Mouse (Mus musculus): ENCODE data around the gene Mif. TPM values are rescaled to one million over a fixed set of nuclear protein-coding genes. Genes with fewer than 3 reads are reported as not detected.

The Mif gene
- polyA plus RNA-seq, 1 experiment: 3,863 TPM

DNA sequence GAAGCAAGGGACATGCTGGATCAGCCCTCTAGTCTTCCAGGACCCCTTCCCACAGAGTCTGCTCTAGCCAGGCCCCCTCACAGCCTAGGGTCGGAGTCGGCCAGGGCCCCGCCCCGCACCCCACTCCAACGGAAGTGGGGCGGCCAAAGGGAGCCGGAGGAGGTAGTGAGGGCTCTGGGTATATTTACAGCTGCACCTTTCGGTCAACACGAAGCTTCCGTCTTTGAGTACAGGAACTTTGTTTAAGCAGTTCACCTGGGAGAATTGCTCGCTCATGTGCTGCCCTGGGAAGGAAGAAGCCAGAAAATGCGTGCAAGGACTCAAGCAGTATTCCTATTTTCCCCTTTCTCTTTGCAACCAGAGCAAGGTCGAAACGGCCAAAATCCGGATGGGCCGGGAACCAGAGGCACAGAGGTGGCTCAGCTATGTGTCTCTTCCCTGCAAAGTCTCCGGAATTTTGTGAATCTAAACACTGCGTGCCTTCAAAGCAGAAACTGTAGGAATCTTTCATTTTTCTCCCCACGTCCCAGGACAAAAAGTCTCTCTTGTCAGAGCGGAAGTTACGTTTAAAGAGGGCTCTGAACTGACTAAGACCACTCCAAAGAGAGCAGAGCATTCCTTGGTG, 26.5 kb downstream of the Mif start:
- TF ChIP-seq GATA1 (IDR thresholded peaks at IDR 0.05; ENCODE audit: low read length): no peak

DNA sequence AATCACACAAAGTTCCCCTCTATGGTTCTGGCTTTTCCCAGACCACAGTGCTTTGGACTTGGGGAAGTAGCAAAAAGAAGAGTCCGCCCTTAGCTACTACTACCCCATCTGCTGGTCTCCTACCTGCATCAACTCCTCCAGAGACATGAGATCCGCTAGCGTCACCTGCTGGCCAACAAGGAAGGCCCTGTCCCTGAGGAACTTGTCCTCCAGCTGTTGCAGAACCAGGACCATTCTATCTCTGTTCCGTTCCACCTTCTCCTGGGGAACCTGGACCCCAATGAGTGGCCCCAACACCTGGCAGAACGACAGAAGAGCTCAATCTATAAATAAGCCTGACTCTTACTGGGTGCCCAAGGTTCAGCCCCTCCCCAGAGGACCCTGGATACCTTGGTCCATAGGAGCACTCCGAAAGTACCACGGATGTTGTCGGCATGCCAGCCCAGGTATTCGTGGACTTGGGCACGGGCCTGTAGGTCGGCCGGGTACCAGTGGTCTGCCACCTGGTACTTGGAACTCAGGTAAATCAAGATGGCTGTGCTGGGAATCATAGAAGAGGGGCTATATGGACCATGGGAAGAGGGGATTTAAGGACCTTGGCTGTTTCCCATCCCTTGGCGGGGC, 27.7 kb downstream of the Mif start:
- no peak for TF ChIP-seq GATA1 (IDR thresholded peaks at IDR 0.05; ENCODE audit: low read length)

DNA sequence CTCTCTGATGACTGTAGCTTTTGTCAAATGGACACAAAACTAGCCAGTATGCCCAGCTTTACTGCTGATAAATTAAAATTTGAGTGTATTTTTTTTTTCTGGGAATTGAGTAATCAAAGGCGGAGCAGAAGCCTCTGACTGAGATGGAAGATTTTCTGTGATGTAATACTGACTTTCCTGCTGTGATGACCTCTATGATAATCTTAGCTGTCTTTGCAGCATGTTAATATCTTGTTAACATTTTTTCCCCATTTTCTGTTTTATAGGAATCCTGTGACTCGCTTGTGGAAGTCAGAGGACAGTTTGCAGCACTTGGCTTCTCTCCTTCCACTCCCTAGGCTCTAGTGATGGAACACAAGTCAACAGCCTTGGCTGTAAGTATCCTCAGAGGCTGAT, 29.8 kb downstream of the Mif start:
- TF ChIP-seq GATA1 (IDR thresholded peaks at IDR 0.05; ENCODE audit: low read length): no peak

DNA sequence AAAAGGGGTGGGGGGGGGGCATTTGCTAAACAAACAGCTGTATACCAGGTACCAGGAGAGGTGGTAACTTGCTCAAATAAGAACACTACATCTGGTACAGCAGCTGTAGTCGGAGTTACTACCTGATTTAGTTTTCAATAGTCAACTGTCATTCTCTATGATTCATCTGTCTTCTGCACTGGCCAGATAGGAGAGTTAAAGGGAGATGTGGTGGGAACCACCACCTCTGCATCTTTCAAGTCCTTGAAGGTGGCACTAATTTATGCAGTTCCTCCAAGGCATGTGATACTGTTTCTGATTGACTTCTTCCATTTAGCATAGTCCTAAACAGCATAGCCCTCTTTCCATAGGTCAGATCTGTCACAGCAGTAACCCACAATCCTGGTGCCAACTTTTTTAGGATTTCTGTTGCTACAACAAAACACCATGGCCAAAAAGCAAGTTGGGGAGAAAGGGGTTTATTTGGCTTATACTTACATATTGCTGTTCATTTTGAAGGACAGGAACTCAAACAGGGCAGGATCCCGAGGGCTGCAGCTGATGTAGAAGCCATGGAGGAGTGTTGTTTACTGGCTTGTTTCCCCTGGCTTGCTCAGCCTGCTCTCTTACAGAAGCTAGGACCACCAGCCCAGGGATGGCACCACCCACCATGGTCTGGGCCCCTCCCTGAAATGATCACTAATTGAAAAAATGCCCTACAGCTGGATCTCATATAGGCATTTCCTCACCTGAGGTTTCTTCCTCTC, 30.3 kb downstream of the Mif start:
- no peak for TF ChIP-seq GATA1 (IDR thresholded peaks at IDR 0.05; ENCODE audit: low read length)

DNA sequence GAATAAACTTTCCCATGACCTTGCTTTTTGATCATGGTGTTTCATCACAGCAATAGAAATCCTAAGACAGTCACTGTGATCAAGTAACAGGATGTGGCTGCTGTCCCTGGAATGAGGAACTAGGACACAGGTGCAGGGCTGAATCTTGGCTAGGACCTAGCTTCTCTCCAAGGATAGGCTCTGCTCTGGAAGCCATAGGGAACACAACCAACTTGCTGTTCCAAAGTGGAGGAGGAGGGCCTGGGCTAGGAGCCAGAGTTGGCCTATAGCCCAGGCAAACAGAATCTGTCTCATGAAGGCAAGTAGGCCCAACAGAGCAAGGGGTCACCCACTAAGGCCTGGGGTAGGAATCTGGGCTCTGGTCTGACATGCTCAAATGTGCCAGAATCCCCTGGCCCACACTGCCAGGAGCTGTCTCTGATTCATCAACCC, 31.5 kb downstream of the Mif start:
- no peak for TF ChIP-seq GATA1 (IDR thresholded peaks at IDR 0.05; ENCODE audit: low read length)

DNA sequence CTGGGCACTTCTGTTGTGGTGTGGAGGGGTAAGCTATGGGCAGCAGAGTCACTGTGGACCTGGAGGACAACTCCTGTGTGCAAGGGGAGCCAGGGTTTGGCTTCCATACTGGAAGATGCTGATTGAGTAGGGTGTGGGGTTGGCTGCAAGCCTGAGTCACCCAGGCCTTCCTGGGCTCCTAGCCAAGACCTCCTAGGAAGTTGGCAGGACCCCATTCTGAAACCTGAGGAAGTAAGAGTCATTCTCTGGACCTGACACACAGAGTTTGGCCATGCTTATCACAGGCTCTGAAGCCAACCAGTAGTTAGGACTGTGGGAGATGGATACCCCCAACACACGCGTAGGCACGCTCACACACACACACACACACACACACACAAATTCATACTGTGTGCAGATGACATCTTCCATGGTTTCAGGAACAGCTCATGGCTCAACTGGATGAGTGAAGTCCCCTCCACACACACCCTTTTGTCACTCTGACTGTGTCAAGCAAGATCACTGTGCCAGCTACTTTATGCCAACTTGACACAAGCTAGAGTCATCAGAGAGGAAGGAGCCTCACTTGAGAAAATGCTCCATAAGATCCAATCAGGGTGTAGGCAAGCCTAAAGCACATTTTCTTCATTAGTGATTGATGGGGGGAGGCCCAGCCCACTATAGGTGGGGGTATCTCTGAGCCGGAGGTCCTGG, 32.2 kb downstream of the Mif start:
- TF ChIP-seq GATA1 (IDR thresholded peaks at IDR 0.05; ENCODE audit: low read length): no peak

DNA sequence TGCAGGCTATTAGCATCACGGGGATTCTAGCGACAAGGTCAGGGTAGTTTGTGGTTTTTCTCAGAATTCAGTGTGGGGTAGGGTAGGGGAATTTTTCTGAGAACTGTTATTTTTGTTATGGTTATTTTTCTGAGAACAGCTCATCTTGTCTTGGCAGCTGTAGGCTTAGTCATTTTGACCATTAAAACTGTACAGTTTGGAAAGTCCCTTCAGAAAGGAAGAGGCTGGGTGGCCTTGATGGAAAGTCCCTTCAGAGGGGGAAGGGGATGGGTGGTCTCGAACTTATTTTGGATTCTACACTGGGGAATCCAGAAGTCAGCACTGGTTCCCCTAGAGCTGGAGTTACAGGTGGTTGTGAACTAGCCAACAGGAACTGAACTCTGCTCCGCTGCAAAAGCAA, 35.5 kb downstream of the Mif start:
- no peak for TF ChIP-seq GATA1 (IDR thresholded peaks at IDR 0.05; ENCODE audit: low read length)

DNA sequence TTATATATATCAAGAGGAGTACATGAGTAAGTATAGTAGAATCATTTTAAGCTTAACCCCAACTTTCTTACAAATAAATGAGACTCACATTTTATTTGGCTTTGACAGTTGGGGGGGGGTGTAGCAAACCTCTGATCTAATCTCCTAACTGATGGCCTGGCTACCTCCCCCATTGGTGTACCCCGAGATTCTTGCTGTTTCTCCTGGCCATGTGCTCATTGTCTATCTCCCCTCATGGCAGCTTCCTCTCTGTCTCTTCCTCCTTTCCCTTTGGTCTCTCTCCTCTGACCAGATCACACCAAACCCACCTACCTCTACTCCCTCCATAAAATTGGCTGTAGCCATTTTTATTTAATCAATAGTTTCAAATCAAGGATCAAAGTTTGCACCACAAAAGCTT, 36.3 kb downstream of the Mif start:
- TF ChIP-seq GATA1 (IDR thresholded peaks at IDR 0.05; ENCODE audit: low read length): no peak

DNA sequence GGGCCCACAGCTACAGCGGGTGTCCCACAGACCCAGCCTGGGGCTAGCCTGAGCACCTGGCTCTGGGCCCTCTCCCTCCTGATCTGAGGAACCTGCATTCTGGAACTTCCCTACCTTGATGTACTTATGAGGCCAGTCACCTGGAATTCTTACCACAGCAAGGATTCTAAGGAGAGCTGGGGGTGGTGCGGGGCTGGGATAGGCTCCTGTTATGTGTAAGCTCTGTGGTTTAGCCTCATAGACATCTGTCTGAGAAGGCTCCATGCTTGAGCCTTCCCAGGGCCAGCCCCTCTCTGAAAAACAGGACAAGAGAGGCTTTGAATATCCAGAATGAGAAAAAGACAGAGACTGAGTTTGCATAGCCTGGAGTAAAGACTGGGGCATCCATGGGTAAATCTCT, 37.6 kb downstream of the Mif start, which contains the start of gene Gstt4:
Gene Gstt4 (minus strand): TSS at position 101 of the 400 bp plus-strand sequence.
- TF ChIP-seq GATA1 (IDR thresholded peaks at IDR 0.05; ENCODE audit: low read length): no peak

DNA sequence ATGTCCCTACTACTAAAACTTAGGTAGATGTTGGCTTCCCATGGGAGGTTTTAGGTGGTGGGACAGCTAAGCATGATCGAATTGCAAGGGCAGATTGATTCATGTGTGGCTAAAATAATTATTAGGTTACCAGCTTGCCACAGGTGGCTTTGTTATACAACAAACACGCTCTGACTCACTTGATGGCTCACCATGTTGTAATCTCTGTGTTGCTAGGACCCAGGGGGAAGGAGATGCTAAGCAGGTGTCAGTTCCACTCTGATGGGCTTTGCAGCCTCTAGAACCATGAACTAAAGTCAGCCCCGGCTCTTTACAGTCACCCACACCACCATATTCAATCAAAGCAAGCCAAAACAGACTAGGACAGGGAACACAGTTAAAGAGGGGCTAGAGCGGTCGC, 40.2 kb downstream of the Mif start:
- TF ChIP-seq GATA1 (IDR thresholded peaks at IDR 0.05; ENCODE audit: low read length): no peak

DNA sequence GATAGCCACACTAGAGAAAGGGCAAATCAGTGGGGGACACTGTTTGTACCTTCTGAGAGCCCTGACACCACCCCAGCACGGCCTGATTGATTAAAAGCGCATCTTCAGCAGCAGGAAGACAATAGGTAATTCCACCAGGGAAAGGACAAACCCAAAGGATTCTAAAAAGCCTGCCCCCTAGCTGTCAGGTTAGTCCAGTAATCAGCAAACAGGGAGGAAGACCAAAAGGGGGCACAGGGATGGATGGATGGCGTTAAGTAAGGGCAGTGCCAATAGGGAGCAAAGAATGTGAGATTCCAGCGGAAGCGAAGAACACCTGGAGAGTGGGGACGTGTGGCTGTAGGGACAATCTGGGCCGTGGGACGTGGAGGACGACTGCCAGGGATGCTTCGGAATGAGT, 41.4 kb downstream of the Mif start:
- TF ChIP-seq GATA1 (IDR thresholded peaks at IDR 0.05; ENCODE audit: low read length): no peak

Other genes starting within 250 kb of the Mif start
- gene Susd2, start 216.2 kb downstream of the Mif start, polyA plus RNA-seq (2012): 0.04 and 0.05 TPM in 2 replicates
- gene Cabin1, start 95.9 kb downstream of the Mif start, polyA plus RNA-seq (2012): 64.0 and 70.9 TPM in 2 replicates
- gene Ddt, start 86.8 kb downstream of the Mif start, polyA plus RNA-seq (2012): 66.4 and 68.5 TPM in 2 replicates
- not detected in 2 replicates for gene Gm20441, start 79.3 kb downstream of the Mif start, polyA plus RNA-seq (2012)
- 0.25 and 0.31 TPM in 2 replicates for gene Gstt3, start 78.8 kb downstream of the Mif start, polyA plus RNA-seq (2012)
- not detected in 2 replicates for gene Gstt1, start 61.7 kb downstream of the Mif start, polyA plus RNA-seq (2012)
- not detected in 2 replicates for gene Gstt4, start 37.7 kb downstream of the Mif start, polyA plus RNA-seq (2012)
- gene Gstt2, start 22.8 kb downstream of the Mif start, polyA plus RNA-seq (2012): 7.3 and 8.5 TPM in 2 replicates
- gene Derl3, start 33.2 kb upstream of the Mif start, polyA plus RNA-seq (2012): 0.27 and 0.36 TPM in 2 replicates
- 253 and 299 TPM in 2 replicates for gene Smarcb1, start 61.4 kb upstream of the Mif start, polyA plus RNA-seq (2012)
- gene Chchd10, start 72.9 kb upstream of the Mif start, polyA plus RNA-seq (2012): 585 and 819 TPM in 2 replicates
- gene Mmp11, start 76.3 kb upstream of the Mif start, polyA plus RNA-seq (2012): 0.12 TPM in 1 of 2 replicates, not detected in the other
- not detected in 2 replicates for gene Gm867, start 80.4 kb upstream of the Mif start, polyA plus RNA-seq (2012)
- gene Vpreb3, start 82.8 kb upstream of the Mif start, polyA plus RNA-seq (2012): not detected in 2 replicates
- gene Gm5134, start 94.3 kb upstream of the Mif start, polyA plus RNA-seq (2012): not detected in 2 replicates
- 7.0 and 8.8 TPM in 2 replicates for gene Zfp280b, start 172.4 kb upstream of the Mif start, polyA plus RNA-seq (2012)

All from G1E-ER4 (cell line).